Mouse (Mus musculus) heart, embryonic 16.5 days (tissue): ENCODE results near the gene Hoga1. TPM values are rescaled to one million over a fixed set of nuclear protein-coding genes. Genes with fewer than 3 reads are reported as not detected.

Experiments used
- ATAC-seq: fragments of 200-750 bp; cut with Nextera tagmentation; replicated peaks from 2 replicates; pipeline ENCODE4 v1.8.0; 2017; ENCODE audit warnings: moderate number of reproducible peaks; ENCODE audit not compliant: insufficient read depth, low FRiP score; ENCODE audit errors: extremely low read depth
- H3K27ac ChIP-seq: fragments of 300-500 bp; sonication (generic); 2 replicates; pipeline ENCODE4 v1.5.1; 2014; ENCODE audit warnings: mild to moderate bottlenecking, low read length, control low read depth, moderate library complexity
- H3K27me3 ChIP-seq: fragments of 300-500 bp; sonication (generic); 2 replicates; pipeline ENCODE4 v1.6.1; 2014; ENCODE audit warnings: low read length, mixed read lengths; ENCODE audit not compliant: control insufficient read depth, insufficient read depth
- H3K36me3 ChIP-seq: fragments of 300-500 bp; sonication (generic); 2 replicates; pipeline ENCODE4 v1.6.1; 2014; ENCODE audit not compliant: control insufficient read depth, insufficient read depth
- H3K4me1 ChIP-seq: fragments of 300-500 bp; sonication (generic); 2 replicates; pipeline ENCODE4 v1.6.1; 2014; ENCODE audit warnings: low read length, mixed read lengths; ENCODE audit not compliant: control insufficient read depth, insufficient read depth
- H3K4me2 ChIP-seq: fragments of 300-500 bp; sonication (generic); 2 replicates; pipeline ENCODE4 v1.6.1; 2014; ENCODE audit warnings: low read depth, mild to moderate bottlenecking, control low read depth, low read length
- H3K4me3 ChIP-seq: fragments of 300-500 bp; sonication (generic); 2 replicates; pipeline ENCODE4 v1.5.1; 2014; ENCODE audit warnings: mild to moderate bottlenecking, control low read depth, low read length
- H3K9ac ChIP-seq: fragments of 300-500 bp; sonication (generic); 2 replicates; pipeline ENCODE4 v1.6.1; 2014; ENCODE audit warnings: low read length, control low read depth
- H3K9me3 ChIP-seq: fragments of 300-500 bp; sonication (generic); replicated peaks from 2 replicates; pipeline ENCODE4 v1.6.1; 2016; ENCODE audit warnings: low read length; ENCODE audit not compliant: control insufficient read depth
- WGBS: fragments of 180-500 bp; shearing (Covaris S2); extraction: QIAGEN DNeasy Blood & Tissue Kit; methylation state at CpG from one replicate; pipeline ENCODE4 v1.1.7; 2014; 5-methylcytosine and 5-hydroxymethylcytosine counted together
- polyA plus RNA-seq: library from polyadenylated mRNA; unstranded; fragments of >200 nt; fragmentation: Nextera tagmentation; extraction: Ambion mirVana; gene quantifications from 2 replicates; pipeline ENCODE4 v1.2.1, GENCODE M21; 2015

Hoga1 gene
- polyA plus RNA-seq, 1 experiment from 2014 or later: 0.49 TPM

DNA sequence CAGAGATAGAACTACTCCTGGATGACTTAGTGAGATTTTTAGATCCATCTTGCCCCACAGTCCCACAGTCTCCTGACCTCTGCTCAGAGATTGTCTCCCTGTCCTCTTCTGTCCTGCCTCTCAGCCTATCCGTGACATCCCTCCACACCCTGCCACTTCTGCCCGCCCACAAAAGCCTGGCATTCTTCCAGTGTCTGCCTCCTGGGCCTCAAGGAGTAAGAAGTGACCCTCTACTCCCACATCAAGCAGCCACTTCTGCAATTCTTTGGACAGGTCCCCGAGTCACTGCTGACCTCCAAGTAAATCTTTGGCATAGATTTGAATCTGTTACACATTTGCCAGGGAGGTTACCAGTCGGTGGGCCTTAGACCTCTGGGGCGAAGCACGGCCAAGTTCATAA lies 8.8 kb downstream of the Hoga1 start:
- Histone ChIP-seq H3K27me3 (no peaks in the 10 kb centered on the region), H3K9ac (no peak overlapping the region)
- 51% methylated on average over 6 of the region's 6 CpGs for WGBS

DNA sequence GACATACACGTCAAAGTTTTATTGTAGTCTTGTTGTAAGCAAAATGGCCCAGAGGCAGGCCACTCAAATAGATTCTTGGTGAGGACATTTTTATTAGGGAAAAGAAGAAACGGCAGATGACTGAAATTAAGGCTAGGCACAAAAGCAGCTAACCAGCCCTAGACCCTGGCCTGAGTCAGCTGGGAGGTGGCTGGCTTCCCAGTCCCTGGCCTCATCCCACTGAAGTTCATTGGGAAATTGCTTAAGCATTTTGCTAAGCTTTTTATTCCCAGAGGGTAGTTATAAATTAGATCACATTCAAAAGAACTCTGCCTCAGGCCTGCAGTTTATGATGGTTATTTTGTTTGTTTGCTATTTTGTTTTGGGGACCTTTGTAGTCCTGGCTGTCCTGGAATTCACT lies 10.5 kb downstream of the Hoga1 start:
- Histone ChIP-seq H3K27ac (no peak overlapping the region), H3K27me3 (no peaks in the 10 kb centered on the region), H3K4me2 (no peak overlapping the region), H3K9ac (no peak overlapping the region), H3K9me3 (no peaks in the 10 kb centered on the region), H3K4me3 (no peak overlapping the region), H3K36me3 (no peaks in the 10 kb centered on the region), H3K4me1 (no peaks in the 10 kb centered on the region)
- ATAC-seq: no peak
- WGBS: 82% methylated on average over 2 of the region's 2 CpGs

More for the DNA sequence above, 8.8 kb downstream of the Hoga1 start:
- no peaks in the 10 kb centered on the region for H3K4me1 ChIP-seq
- no peak overlapping the region for H3K4me3 ChIP-seq
- no peak overlapping the region for H3K27ac ChIP-seq
- H3K4me2 ChIP-seq: no peak overlapping the region
- H3K9me3 ChIP-seq: no peaks in the 10 kb centered on the region
- no peak for ATAC-seq
- H3K36me3 ChIP-seq: no peaks in the 10 kb centered on the region

GRCm38 (mm10) chr19:42056719-42057409 lies 11.5 kb downstream of the Hoga1 start:
- Histone ChIP-seq H3K4me2 (no peak overlapping the region), H3K27ac (no peak overlapping the region), H3K4me3 (no peak overlapping the region), H3K9ac (no peak overlapping the region), H3K27me3 (no peaks in the 10 kb centered on the region), H3K4me1 (no peaks in the 10 kb centered on the region), H3K36me3 (no peaks in the 10 kb centered on the region), H3K9me3 (no peaks in the 10 kb centered on the region)
- ATAC-seq: no peak
- WGBS: 76% methylated on average over 6 of the region's 6 CpGs

DNA sequence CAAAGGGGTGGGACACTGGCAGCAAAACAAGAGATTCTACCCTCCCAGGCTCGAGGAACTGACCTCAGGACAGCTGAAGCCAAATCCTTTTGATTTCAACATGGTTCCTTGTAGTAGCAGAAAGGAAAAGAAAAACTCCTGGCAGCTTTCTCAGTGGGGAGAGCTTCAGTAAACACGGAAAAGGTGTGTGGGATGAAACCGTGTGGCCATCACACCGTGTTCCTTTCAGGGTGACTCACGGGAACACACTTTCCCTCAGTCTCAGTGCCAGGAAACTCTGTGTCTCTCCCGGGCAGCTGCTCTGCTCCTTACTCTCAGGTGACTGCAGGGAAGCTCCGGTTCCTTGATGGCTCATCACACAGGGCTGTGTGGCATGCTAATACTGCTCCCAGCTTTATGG lies 13.0 kb downstream of the Hoga1 start:
- no peaks in the 10 kb centered on the region for H3K36me3 ChIP-seq
- H3K27me3 ChIP-seq: no peaks in the 10 kb centered on the region
- H3K4me2 ChIP-seq: no peak overlapping the region
- ATAC-seq: no peak
- no peaks in the 10 kb centered on the region for H3K4me1 ChIP-seq
- WGBS: 62% methylated on average over 7 of the region's 7 CpGs
- no peak overlapping the region for H3K27ac ChIP-seq
- H3K9ac ChIP-seq: no peak overlapping the region
- no peak overlapping the region for H3K4me3 ChIP-seq
- no peaks in the 10 kb centered on the region for H3K9me3 ChIP-seq

DNA sequence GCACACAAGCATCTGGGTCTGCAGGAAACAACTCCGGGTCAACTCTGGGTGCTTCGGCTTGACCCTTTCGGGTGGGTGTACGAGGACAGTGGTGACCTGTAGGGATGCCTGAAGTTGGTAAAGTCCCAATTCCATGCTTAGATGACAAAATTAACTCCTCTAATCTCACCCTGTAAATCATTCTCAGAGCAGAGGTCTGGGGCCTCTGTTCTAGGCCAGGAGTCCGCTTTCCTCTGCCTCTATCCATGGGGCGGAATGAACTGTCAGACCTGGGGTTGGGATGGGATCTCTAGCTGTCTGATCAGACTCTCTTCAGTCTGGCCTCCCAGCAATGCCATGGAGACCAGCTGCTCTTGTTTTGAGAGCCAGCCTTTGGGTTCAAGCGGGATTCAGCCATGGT lies 16.0 kb downstream of the Hoga1 start:
- H3K4me2 ChIP-seq: no peak overlapping the region
- H3K9ac ChIP-seq: no peak overlapping the region
- H3K36me3 ChIP-seq: no peaks in the 10 kb centered on the region
- H3K4me3 ChIP-seq: no peak overlapping the region
- H3K9me3 ChIP-seq: no peaks in the 10 kb centered on the region
- ATAC-seq: no peak
- H3K27ac ChIP-seq: no peak overlapping the region
- WGBS: 88% methylated on average over 7 of the region's 7 CpGs
- no peaks in the 10 kb centered on the region for H3K27me3 ChIP-seq
- H3K4me1 ChIP-seq: no peaks in the 10 kb centered on the region

- Histone ChIP-seq H3K4me3 (no peak overlapping the region), H3K27me3 (no peaks in the 10 kb centered on the region), H3K9me3 (no peaks in the 10 kb centered on the region), H3K36me3 (no peaks in the 10 kb centered on the region), H3K4me2 (no peak overlapping the region), H3K4me1 (peaks cover 3% of the 10 kb centered on the region; the same call in 1 of the 2 replicates), H3K9ac (no peak overlapping the region), H3K27ac (no peak overlapping the region)
- ATAC-seq: no peak
- WGBS: 68% methylated on average over 11 of the region's 11 CpGs
Measured at GRCm38 (mm10) chr19:42068441-42069240, 23.2 kb downstream of the Hoga1 start.

DNA sequence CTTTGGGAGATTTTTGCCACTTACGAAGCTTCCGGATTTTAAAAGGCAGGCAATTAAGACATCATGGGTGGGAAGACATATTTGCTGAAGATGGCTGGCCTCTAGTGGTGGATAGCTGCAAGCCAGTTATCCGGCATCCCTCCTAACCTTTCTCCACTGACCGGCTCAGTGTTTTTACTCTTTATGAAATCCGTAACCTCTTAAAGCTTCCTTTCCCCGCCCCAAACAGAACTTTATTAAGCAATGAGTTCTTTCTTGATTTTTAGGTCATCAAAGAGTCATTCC lies 23.8 kb downstream of the Hoga1 start:
- Histone ChIP-seq H3K4me1 (peaks cover 3% of the 10 kb centered on the region; the same call in 1 of the 2 replicates), H3K4me3 (no peak overlapping the region), H3K4me2 (no peak overlapping the region), H3K36me3 (no peaks in the 10 kb centered on the region), H3K9me3 (no peaks in the 10 kb centered on the region), H3K27ac (no peak overlapping the region), H3K9ac (no peak overlapping the region), H3K27me3 (no peaks in the 10 kb centered on the region)
- ATAC-seq: no peak
- WGBS: 40% methylated on average over 6 of the region's 6 CpGs

- Histone ChIP-seq H3K9ac (no peak overlapping the region), H3K4me2 (no peak overlapping the region), H3K9me3 (no peaks in the 10 kb centered on the region), H3K27me3 (no peaks in the 10 kb centered on the region), H3K27ac (no peak overlapping the region), H3K4me1 (peaks cover 3% of the 10 kb centered on the region; the same call in 1 of the 2 replicates), H3K4me3 (no peak overlapping the region), H3K36me3 (no peaks in the 10 kb centered on the region)
- 71% methylated on average over 7 of the region's 7 CpGs for WGBS
- no peak for ATAC-seq
Measured at GRCm38 (mm10) chr19:42071221-42071620, 25.8 kb downstream of the Hoga1 start.

GRCm38 (mm10) chr19:42071886-42072608 lies 26.6 kb downstream of the Hoga1 start:
- no peaks in the 10 kb centered on the region for H3K36me3 ChIP-seq
- no peak overlapping the region for H3K4me2 ChIP-seq
- ATAC-seq: no peak
- no peaks in the 10 kb centered on the region for H3K9me3 ChIP-seq
- no peak overlapping the region for H3K9ac ChIP-seq
- H3K4me3 ChIP-seq: no peak overlapping the region
- WGBS: 66% methylated on average over 15 of the region's 15 CpGs
- H3K27me3 ChIP-seq: no peaks in the 10 kb centered on the region
- no peak overlapping the region for H3K27ac ChIP-seq
- peaks cover 3% of the 10 kb centered on the region; the same call in 1 of the 2 replicates for H3K4me1 ChIP-seq
